Mouse (Mus musculus): ENCODE measurements around the gene Taf11.
A peak's percentile ranks its signal among the peaks of the same experiment; 100 is the strongest.

The Taf11 gene

GRCm38 (mm10) chr17:27909622-27910500 lies at the start of gene Taf11:
Taf11 (minus strand) TSS chr17:27909844.
- DNase-seq (ENCODE audit: low spot score in 2 of 2) = peak; percentile 29 to 47

- no peak for DNase-seq (ENCODE audit: low spot score in 2 of 2)
These were observed 48.0 kb upstream of the Taf11 start for GRCm38 (mm10) chr17:27957649-27958048.

- no peak for DNase-seq (ENCODE audit: low spot score in 2 of 2)
These were observed 45.2 kb upstream of the Taf11 start for GRCm38 (mm10) chr17:27954629-27955402.

- DNase-seq (ENCODE audit: low spot score in 2 of 2) = no peak
These were observed 43.5 kb upstream of the Taf11 start for GRCm38 (mm10) chr17:27953136-27953535.

GRCm38 (mm10) chr17:27947155-27947554 lies 37.5 kb upstream of the Taf11 start:
- DNase-seq (ENCODE audit: low spot score in 2 of 2) = no peak

GRCm38 (mm10) chr17:27946371-27946770 lies 36.7 kb upstream of the Taf11 start:
- no peak for DNase-seq (ENCODE audit: low spot score in 2 of 2)

- DNase-seq (ENCODE audit: low spot score in 2 of 2) = no peak
These were observed 36.0 kb upstream of the Taf11 start for GRCm38 (mm10) chr17:27945546-27946216.

- DNase-seq (ENCODE audit: low spot score in 2 of 2) = no peak
These were observed 32.5 kb upstream of the Taf11 start for GRCm38 (mm10) chr17:27942131-27942530.

- DNase-seq (ENCODE audit: low spot score in 2 of 2) = no peak
These were observed 32.1 kb upstream of the Taf11 start for GRCm38 (mm10) chr17:27941698-27942097.

GRCm38 (mm10) chr17:27941178-27941577 lies 31.5 kb upstream of the Taf11 start:
- no peak for DNase-seq (ENCODE audit: low spot score in 2 of 2)

GRCm38 (mm10) chr17:27940352-27940751 lies 30.7 kb upstream of the Taf11 start:
- no peak for DNase-seq (ENCODE audit: low spot score in 2 of 2)

- DNase-seq (ENCODE audit: low spot score in 2 of 2) = no peak
These were observed 29.4 kb upstream of the Taf11 start for GRCm38 (mm10) chr17:27939028-27939427.

- DNase-seq (ENCODE audit: low spot score in 2 of 2) = no peak
These were observed 28.6 kb upstream of the Taf11 start for GRCm38 (mm10) chr17:27938121-27938754.

- no peak for DNase-seq (ENCODE audit: low spot score in 2 of 2)
These were observed 27.5 kb upstream of the Taf11 start for GRCm38 (mm10) chr17:27937054-27937615.

GRCm38 (mm10) chr17:27935091-27935490 lies 25.4 kb upstream of the Taf11 start:
- no peak for DNase-seq (ENCODE audit: low spot score in 2 of 2)

- DNase-seq (ENCODE audit: low spot score in 2 of 2) = no peak
These were observed 24.7 kb upstream of the Taf11 start for GRCm38 (mm10) chr17:27934136-27934910.

GRCm38 (mm10) chr17:27931826-27932225 lies 22.2 kb upstream of the Taf11 start:
- no peak for DNase-seq (ENCODE audit: low spot score in 2 of 2)

GRCm38 (mm10) chr17:27930291-27930690 lies 20.6 kb upstream of the Taf11 start:
- no peak for DNase-seq (ENCODE audit: low spot score in 2 of 2)

GRCm38 (mm10) chr17:27925504-27925903 lies 15.9 kb upstream of the Taf11 start:
- DNase-seq (ENCODE audit: low spot score in 2 of 2) = no peak

GRCm38 (mm10) chr17:27925054-27925453 lies 15.4 kb upstream of the Taf11 start:
- DNase-seq (ENCODE audit: low spot score in 2 of 2) = no peak

Data from spleen, postnatal 14 days (tissue).